Mouse (Mus musculus): ENCODE measurements around the gene Snrpg.
"Not testable (repeated sequence)": the region's sequence is repeated elsewhere in the genome, so short reads cannot be mapped to it uniquely, and the experiment has no call there.

Gene Snrpg

GRCm38 (mm10) chr6:86370764-86371339, at the start of gene Snrpg:
TSS of gene Snrpg (plus strand) at chr6:86371304.
- no peak for DNase-seq

DNA sequence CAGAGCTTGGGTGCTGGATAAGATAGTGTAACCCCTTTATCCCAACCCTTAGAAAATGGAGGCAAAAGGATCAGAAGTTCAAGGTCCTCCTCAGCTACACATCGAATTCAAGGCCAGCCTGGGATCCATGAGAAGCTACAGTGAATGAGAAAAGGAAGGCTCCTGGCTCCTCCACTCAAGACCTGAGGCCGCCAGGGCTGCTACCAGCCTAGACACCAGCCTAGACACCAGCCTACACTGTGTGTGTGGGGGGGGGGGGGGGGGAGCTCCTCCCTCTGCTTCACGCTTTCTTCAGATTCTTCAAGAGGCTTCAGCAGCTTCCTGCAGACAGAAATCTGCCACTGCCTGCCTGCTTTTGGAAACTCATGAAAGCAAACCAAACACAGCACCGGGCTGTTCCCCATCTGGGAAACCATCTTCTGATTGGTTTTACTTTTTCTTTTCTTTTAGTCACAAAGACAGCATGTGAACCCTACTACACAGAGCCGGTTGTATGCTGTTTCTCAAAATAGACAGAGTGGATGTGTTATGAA, 49.0 kb upstream of the Snrpg start:
- DNase-seq: no peak

- DNase-seq: no peak
Measured at GRCm38 (mm10) chr6:86322991-86323390, 48.1 kb upstream of the Snrpg start.

- no peak for DNase-seq
Measured at GRCm38 (mm10) chr6:86324400-86324799, 46.7 kb upstream of the Snrpg start.

DNA sequence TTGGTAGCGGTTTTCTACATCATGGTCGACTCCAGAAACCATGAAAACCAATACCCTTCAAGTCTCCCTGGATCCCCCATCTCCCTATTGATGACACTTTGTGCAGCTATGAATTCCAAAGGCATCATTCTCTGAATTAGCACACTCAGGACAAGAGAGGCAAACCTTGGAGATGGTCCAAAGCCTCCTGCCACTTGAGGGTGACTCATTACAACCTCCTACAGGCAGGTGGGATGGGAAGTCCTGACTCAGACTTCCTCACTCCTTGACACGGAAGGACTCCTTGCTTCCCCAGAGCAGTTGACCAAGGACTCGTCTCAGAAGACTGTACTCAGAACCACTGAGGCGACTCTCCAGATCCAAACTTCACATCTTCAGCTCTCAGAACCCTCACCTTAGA, 45.5 kb upstream of the Snrpg start:
- DNase-seq: peak; percentile 32

DNA sequence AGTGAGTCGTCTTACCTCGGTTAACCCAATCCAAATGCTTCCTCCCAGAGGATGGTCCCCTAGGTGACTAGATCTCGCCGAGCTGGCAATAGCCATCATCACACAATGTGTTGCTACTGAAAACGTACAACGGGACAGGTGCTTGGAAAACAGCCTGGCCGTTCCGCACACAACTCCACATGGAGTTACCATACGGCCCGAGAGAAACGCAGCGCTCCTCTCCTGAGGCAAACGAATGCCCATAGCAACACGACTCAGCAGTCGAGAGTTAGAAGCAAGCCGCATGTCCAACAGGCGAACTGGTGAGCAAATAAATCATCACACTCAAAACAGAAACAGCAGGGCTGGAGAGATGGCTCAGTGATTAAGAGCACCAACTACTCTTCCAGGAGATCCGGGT, 44.2 kb upstream of the Snrpg start:
- no peak for DNase-seq

DNA sequence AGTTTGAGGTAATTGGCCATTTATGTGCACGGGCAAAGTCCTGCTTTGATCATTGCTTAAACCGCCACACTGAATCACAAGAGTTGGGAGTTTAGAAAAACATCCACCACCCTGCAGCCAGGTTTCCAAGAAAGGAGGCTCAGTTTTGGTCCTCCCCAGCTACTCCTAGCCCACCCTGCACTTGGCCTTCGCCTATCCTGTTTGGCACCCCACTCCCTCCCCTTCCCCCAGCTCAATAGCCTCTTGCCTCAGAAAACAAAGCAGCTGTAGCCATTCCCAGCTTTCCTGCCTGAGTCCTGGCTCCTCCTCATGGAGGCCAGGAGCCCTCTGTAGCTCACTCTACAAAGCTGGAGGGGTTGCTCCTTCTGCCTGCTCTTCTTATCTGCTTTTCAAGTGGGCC, 42.7 kb upstream of the Snrpg start:
- no peak for DNase-seq

GRCm38 (mm10) chr6:86329943-86330342, 41.2 kb upstream of the Snrpg start:
- DNase-seq: no peak

- DNase-seq: no peak
Measured at GRCm38 (mm10) chr6:86335121-86335849, 35.8 kb upstream of the Snrpg start.

DNA sequence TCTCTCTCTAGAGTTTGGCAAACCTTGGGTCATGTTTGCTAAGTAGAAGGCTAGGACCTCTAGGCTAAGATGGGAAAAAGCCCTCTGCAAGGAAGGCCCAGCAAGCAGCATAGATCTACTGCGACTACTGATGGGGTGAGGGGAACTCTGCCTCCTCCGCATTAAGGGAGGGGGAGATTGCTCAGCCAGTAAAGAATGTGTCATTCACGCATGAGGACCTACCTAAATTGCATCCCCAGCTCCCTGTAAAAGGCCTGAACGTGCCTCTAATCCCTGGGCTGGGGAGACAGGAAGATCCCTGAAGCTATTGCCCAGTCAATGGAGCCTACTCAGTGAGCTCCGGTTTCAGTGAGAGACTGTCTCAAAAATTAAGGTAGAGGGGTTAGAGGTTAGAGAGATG, 35.2 kb upstream of the Snrpg start:
- no peak for DNase-seq

- DNase-seq: not testable (repeated sequence)
Measured at GRCm38 (mm10) chr6:86336340-86336739, 34.8 kb upstream of the Snrpg start.

DNA sequence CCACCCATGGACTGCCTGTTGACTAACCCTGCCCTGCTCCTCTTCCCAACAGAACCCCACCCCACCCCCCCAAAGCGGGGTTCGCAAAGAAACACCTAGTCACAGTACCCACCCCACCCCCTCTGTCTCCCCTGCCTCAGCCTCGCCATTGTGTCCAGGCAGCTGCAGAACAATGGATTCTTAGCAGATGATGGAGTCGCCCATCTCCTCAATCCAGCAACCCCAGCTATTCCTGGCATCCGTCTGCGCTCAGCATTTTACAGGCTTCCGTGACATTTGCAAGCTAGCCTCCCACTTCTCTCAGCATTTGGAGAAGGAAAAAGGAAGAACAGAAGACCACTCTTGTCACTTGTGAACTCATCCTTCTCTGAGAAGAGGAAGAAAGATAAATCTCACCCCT, 27.4 kb upstream of the Snrpg start:
- peak; percentile 25 for DNase-seq

DNA sequence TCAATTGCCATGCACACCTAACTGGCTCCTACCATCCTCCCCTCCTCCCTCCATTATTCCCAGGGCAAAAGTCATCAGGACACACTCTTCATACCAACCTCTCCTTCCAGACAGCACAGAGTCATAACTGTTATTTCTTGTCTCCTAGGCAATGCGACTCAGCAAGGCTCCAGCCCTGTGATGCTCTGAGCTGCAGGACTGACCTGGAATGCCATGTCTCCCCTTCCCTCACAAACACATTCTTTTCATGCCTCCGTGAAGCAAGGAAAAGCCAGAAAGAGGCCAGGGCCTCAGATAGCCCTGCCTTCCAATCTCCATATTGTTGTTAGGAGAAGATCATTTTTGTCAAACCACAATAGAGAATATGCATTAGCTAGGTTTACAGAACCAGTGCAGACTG, 25.0 kb upstream of the Snrpg start:
- no peak for DNase-seq

- peak; percentile 24 for DNase-seq
Measured at GRCm38 (mm10) chr6:86349257-86349656, 21.8 kb upstream of the Snrpg start.

- DNase-seq: no peak
Measured at GRCm38 (mm10) chr6:86354948-86355347, 16.2 kb upstream of the Snrpg start.

- no peak for DNase-seq
Measured at GRCm38 (mm10) chr6:86356956-86357355, 14.1 kb upstream of the Snrpg start.

DNA sequence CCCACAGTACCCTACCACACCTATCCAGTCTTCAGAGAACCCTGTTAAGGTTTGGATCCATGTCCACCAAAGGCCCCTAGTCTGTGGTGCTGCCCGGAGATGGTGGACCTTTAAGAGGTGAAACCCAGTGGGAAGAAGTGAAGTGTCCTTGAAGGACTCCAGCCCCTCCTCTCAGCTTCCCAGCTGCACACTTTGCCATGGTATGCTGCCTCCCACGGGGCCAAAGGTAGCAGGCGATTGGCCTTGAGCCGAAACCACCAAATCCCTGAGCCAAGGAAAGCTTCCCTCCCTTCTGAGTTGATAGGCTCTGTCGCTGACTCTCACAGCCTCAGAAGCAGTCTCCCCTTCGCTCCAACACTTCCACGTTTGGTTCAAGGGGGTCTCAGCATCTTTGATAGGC, 10.4 kb upstream of the Snrpg start:
- no peak for DNase-seq

GRCm38 (mm10) chr6:86361373-86361772, 9.7 kb upstream of the Snrpg start:
- DNase-seq: no peak

DNA sequence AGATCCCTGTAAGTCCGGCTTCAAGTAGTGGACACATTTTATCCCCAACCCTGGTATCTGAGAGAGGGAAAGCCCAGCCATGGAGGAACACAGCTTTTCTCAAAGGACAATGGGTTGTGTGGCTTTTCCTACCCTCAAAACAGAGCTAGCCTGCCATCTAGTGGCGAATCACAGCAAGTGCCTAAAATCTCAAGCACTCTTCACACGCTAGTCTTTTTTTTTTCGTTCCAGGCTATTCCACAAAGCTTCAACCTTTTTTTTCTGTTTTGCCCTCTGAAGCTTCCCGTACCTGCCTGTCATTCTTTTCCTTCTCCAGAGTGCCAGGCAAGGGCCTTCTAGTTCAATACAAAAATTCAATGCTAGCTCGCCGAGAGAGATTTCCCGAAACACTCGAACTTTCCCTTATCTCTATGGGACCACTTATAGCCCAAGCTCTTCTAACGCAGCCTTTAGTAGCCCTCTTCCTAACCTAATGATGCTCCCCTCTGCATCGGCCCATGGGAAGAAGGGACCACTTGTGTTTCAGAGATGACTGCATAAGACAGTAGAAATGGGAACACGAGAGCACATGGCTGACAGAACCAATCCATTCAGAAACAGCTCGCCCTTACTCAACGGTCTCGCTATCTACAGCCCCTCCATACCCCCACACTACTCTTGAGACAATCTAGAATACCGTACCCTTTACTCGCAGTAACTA, 6.5 kb upstream of the Snrpg start:
- DNase-seq: peak; percentile 80

- DNase-seq: peak; percentile 93
Measured at GRCm38 (mm10) chr6:86365371-86366124, 5.6 kb upstream of the Snrpg start, which contains the start of gene Fam136a. TSS of gene Fam136a (plus strand) at chr6:86365646.

- DNase-seq: peak; percentile 23
Measured at GRCm38 (mm10) chr6:86366125-86366852, 4.8 kb upstream of the Snrpg start.

GRCm38 (mm10) chr6:86366853-86367249, 4.3 kb upstream of the Snrpg start:
- DNase-seq: no peak
